Mouse (Mus musculus): ENCODE measurements around the gene Kit. TPM values are rescaled to one million over a fixed set of nuclear protein-coding genes. Genes with fewer than 3 reads are reported as not detected.

Kit gene
- polyA plus RNA-seq, 1 experiment from 2014 or later: 17.1 TPM

DNA sequence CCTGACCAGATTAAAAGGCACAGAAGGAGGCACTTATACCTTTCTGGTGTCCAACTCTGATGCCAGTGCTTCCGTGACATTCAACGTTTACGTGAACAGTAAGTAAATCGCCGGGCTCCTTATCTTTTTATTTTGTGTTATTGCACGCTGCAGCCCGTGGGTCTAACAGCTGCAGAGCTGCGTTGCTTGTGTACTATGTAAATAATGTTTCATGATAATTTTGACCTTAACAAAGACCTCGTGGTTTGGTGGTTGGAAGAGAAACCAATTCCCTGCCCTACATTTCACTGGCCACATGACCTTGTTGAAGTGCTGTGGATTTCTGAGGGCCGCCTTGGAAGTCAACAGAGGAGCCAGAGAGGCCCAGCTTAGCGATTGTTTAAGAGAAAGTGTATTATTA lies 48.3 kb downstream of the Kit start:
- Histone ChIP-seq H3K4me2 (replicated peaks) (no peak overlapping the region), H3K36me3 (no peaks in the 10 kb centered on the region), H3K27me3 (no peaks in the 10 kb centered on the region), H3K4me1 (0 out of 2 replicates have a peak, but pooled peaks cover 4% of the 10 kb centered on the region), H3K27ac (no peak overlapping the region), H3K9me3 (no peaks in the 10 kb centered on the region), H3K9ac (no peak overlapping the region), H3K4me3 (no peak overlapping the region)
- WGBS: 87% methylated on average over 11 of the region's 11 CpGs
- no peak for ATAC-seq (ENCODE audit: insufficient number of reproducible peaks, insufficient read depth, low FRiP score, low TSS enrichment)

GRCm38 (mm10) chr5:75623520-75623919 lies 48.8 kb downstream of the Kit start:
- Histone ChIP-seq H3K4me2 (replicated peaks) (no peak overlapping the region), H3K9ac (no peak overlapping the region), H3K27me3 (no peaks in the 10 kb centered on the region), H3K4me1 (0 out of 2 replicates have a peak, but pooled peaks cover 4% of the 10 kb centered on the region), H3K4me3 (no peak overlapping the region), H3K36me3 (no peaks in the 10 kb centered on the region), H3K9me3 (no peaks in the 10 kb centered on the region), H3K27ac (no peak overlapping the region)
- 71% methylated on average over 1 of the region's 1 CpGs for WGBS
- no peak for ATAC-seq (ENCODE audit: insufficient number of reproducible peaks, insufficient read depth, low FRiP score, low TSS enrichment)

DNA sequence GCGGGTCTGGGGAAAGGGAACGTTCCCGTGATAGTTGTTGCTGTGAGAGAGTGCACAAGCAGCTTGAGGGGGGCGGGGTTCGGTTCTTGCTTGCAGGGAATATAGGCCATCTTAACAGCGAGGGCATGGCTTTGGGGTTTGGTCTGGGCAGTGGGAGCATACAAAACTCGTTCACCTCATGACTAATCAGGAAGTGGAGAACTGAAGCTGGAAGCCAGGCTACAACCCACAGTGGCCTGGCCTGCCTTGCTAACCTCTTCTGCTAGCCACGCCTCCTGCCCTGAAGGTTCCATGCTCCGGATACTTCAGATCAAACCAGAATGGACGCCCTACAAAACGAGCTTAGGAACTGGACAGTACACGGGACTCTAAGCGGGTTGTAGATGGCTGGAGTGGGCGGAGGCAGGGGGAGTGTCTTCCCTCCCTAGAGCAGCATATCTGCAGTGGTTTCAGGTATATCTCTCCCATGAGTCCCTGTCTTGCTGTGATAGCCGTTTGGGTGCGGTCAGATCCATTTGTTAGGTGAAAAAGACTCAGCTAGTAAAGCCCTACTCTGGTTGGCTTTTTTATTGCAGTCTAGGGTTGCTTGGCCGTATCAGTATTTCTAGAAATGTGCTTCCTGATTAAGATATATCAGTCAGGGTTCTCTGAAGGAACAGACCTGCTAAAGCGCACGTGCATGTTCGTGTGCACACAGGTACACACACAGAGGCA lies 49.4 kb downstream of the Kit start:
- no peak for ATAC-seq (ENCODE audit: insufficient number of reproducible peaks, insufficient read depth, low FRiP score, low TSS enrichment)
- 89% methylated on average over 20 of the region's 20 CpGs for WGBS
- no peak overlapping the region for H3K27ac ChIP-seq
- no peaks in the 10 kb centered on the region for H3K27me3 ChIP-seq
- H3K9ac ChIP-seq: no peak overlapping the region
- 0 out of 2 replicates have a peak, but pooled peaks cover 4% of the 10 kb centered on the region for H3K4me1 ChIP-seq
- no peak overlapping the region for H3K4me3 ChIP-seq
- no peaks in the 10 kb centered on the region for H3K9me3 ChIP-seq
- H3K36me3 ChIP-seq: no peaks in the 10 kb centered on the region
- no peak overlapping the region for H3K4me2 ChIP-seq (replicated peaks)

DNA sequence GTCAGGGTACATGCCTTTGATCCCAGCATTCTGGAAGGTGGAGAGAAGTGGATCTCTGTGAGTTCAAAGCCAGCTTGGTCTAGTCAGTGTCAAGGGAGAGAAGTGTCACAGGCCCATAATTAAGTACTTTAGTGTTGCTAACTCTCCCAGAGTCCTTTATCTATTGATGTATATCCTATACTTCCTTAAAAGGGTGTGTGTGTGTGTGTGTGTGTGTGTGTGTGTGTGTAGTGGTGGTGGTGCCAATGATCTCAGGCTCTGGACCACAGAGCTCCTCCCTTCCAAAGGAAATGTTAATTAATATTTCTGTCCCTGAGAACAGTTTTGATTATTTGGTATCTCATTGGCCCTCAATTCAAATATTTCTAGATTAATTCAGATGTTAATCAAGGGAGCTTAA lies 50.3 kb downstream of the Kit start:
- Histone ChIP-seq H3K4me2 (replicated peaks) (no peak overlapping the region), H3K4me3 (no peak overlapping the region), H3K36me3 (no peaks in the 10 kb centered on the region), H3K27ac (no peak overlapping the region), H3K9ac (no peak overlapping the region), H3K27me3 (no peaks in the 10 kb centered on the region), H3K9me3 (no peaks in the 10 kb centered on the region), H3K4me1 (0 out of 2 replicates have a peak, but pooled peaks cover 4% of the 10 kb centered on the region)
- ATAC-seq (ENCODE audit: insufficient number of reproducible peaks, insufficient read depth, low FRiP score, low TSS enrichment): no peak

DNA sequence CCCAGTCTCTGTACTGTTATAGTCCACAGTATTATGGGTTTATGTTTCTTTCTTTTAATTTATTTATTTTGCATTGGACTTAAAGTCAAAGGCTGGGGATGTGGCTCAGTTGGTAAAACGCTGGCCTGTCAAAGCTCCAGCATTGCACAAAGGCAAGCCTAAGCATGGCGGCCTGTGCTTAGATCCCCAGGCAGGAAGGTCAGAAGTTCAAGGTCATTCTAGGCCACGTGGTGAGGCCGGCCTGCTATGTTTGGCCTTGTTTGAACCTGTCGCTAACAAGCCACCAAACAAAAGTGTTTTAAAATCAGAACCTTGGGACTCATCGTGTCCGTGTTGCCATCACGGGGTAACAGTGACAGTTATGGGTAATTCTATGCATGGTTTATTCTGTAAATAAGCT lies 51.6 kb downstream of the Kit start:
- Histone ChIP-seq H3K27ac (no peak overlapping the region), H3K4me2 (replicated peaks) (no peak overlapping the region), H3K4me3 (no peak overlapping the region), H3K36me3 (no peaks in the 10 kb centered on the region), H3K27me3 (no peaks in the 10 kb centered on the region), H3K4me1 (0 out of 2 replicates have a peak, but pooled peaks cover 4% of the 10 kb centered on the region), H3K9ac (no peak overlapping the region), H3K9me3 (no peaks in the 10 kb centered on the region)
- WGBS: 56% methylated on average over 8 of the region's 8 CpGs
- ATAC-seq (ENCODE audit: insufficient number of reproducible peaks, insufficient read depth, low FRiP score, low TSS enrichment): no peak

GRCm38 (mm10) chr5:75626703-75627102 lies 52.0 kb downstream of the Kit start:
- H3K4me2 ChIP-seq (replicated peaks): no peak overlapping the region
- H3K9me3 ChIP-seq: no peaks in the 10 kb centered on the region
- no peaks in the 10 kb centered on the region for H3K36me3 ChIP-seq
- H3K4me1 ChIP-seq: 0 out of 2 replicates have a peak, but pooled peaks cover 4% of the 10 kb centered on the region
- ATAC-seq (ENCODE audit: insufficient number of reproducible peaks, insufficient read depth, low FRiP score, low TSS enrichment): no peak
- no peak overlapping the region for H3K9ac ChIP-seq
- no peaks in the 10 kb centered on the region for H3K27me3 ChIP-seq
- 73% methylated on average over 6 of the region's 6 CpGs for WGBS
- no peak overlapping the region for H3K4me3 ChIP-seq
- H3K27ac ChIP-seq: no peak overlapping the region

DNA sequence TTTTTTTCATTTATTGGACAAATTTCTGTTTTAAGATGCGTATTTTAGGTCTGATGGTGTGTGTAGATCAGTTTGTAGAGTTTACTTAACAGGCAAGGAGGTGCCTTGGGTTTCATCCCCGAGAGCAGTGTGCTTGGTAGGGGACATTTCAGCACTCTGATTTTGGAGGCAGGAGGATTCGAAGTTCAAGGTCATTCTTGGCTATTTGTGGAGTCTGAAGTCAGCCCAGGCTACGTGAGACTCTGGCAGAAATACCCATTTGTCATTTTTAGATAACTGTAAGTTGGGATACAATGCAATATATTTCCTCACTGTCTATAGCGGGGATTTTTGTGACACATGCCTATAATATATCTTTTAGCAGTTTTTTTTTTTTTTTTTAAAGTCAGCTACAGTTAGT lies 57.5 kb downstream of the Kit start:
- no peak overlapping the region for H3K27ac ChIP-seq
- no peak overlapping the region for H3K4me2 ChIP-seq (replicated peaks)
- WGBS: 92% methylated on average over 5 of the region's 5 CpGs
- no peak overlapping the region for H3K9ac ChIP-seq
- no peaks in the 10 kb centered on the region for H3K27me3 ChIP-seq
- no peaks in the 10 kb centered on the region for H3K9me3 ChIP-seq
- no peak overlapping the region for H3K4me3 ChIP-seq
- H3K36me3 ChIP-seq: no peaks in the 10 kb centered on the region
- H3K4me1 ChIP-seq: no peaks in the 10 kb centered on the region
- ATAC-seq (ENCODE audit: insufficient number of reproducible peaks, insufficient read depth, low FRiP score, low TSS enrichment): no peak

- 87% methylated on average over 18 of the region's 18 CpGs for WGBS
These were observed 58.3 kb downstream of the Kit start for GRCm38 (mm10) chr5:75632846-75633640.

DNA sequence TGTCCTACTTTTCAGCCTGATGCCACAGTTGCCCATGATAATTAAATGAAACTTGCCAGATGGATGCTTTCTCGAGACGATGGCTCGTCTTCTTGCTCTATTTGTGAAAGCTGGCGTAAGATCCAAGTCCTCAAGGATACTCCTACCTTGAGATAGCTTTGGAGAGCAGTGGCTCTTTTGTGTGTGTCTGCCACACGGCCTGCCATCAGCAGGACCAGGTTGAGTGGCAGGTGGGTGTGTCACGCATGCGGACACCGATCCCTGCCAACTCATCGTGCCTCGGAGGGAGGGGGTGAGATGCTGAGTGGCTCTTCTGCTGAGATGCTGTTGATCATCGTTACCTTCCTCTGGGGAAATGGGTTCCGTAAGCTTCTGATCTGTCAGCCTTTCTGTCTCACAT lies 60.7 kb downstream of the Kit start:
- Histone ChIP-seq H3K9me3 (no peaks in the 10 kb centered on the region), H3K27ac (no peak overlapping the region), H3K4me2 (replicated peaks) (no peak overlapping the region), H3K27me3 (no peaks in the 10 kb centered on the region), H3K4me1 (no peaks in the 10 kb centered on the region), H3K9ac (no peak overlapping the region), H3K4me3 (no peak overlapping the region), H3K36me3 (no peaks in the 10 kb centered on the region)
- no peak for ATAC-seq (ENCODE audit: insufficient number of reproducible peaks, insufficient read depth, low FRiP score, low TSS enrichment)
- 88% methylated on average over 12 of the region's 12 CpGs for WGBS

More at GRCm38 (mm10) chr5:75632846-75633640, 58.3 kb downstream of the Kit start:
- no peak overlapping the region for H3K4me2 ChIP-seq (replicated peaks)
- no peak overlapping the region for H3K9ac ChIP-seq
- no peaks in the 10 kb centered on the region for H3K36me3 ChIP-seq
- H3K4me3 ChIP-seq: no peak overlapping the region
- ATAC-seq (ENCODE audit: insufficient number of reproducible peaks, insufficient read depth, low FRiP score, low TSS enrichment): no peak
- H3K4me1 ChIP-seq: no peaks in the 10 kb centered on the region
- no peaks in the 10 kb centered on the region for H3K27me3 ChIP-seq
- no peaks in the 10 kb centered on the region for H3K9me3 ChIP-seq
- no peak overlapping the region for H3K27ac ChIP-seq

DNA sequence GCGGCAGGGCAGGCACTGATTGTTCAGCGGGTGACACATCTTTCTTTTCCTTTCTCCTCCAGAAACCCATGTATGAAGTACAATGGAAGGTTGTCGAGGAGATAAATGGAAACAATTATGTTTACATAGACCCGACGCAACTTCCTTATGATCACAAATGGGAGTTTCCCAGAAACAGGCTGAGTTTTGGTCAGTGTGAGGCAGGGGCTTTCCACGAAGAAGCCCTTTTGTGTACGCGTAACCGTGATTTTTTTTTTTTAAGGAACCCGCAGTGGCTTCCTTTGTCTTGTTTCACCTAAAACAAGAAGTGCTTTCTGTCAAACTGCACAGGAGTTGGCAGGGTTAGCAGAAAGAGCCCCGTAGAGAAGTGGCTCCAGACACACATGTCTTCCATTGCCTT lies 65.9 kb downstream of the Kit start:
- ATAC-seq (ENCODE audit: insufficient number of reproducible peaks, insufficient read depth, low FRiP score, low TSS enrichment): no peak
- H3K27ac ChIP-seq: no peak overlapping the region
- no peaks in the 10 kb centered on the region for H3K9me3 ChIP-seq
- H3K4me1 ChIP-seq: no peaks in the 10 kb centered on the region
- H3K4me3 ChIP-seq: no peak overlapping the region
- WGBS: 83% methylated on average over 11 of the region's 11 CpGs
- no peaks in the 10 kb centered on the region for H3K27me3 ChIP-seq
- H3K36me3 ChIP-seq: no peaks in the 10 kb centered on the region
- H3K4me2 ChIP-seq (replicated peaks): no peak overlapping the region
- no peak overlapping the region for H3K9ac ChIP-seq

DNA sequence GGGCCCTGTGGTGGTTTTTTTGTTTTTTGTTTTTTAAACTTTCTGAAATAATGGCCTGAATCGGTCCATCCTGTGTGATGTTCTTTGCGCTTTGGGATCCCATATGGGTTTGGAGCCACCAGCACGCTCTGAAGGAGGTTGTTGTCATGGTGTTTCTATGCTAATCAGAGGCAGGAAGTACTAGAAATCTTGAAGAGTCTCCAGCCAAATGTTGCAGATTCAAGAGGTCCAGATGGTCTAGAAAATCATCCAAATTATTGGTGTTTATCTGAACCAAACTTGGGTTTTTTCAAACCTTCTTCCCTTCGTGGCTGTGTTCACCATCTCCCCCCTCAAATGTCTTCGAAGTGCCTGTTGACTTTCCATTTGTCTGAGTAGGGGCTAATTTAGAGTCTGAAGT lies 72.3 kb downstream of the Kit start:
- no peak overlapping the region for H3K4me2 ChIP-seq (replicated peaks)
- 96% methylated on average over 5 of the region's 5 CpGs for WGBS
- no peak for ATAC-seq (ENCODE audit: insufficient number of reproducible peaks, insufficient read depth, low FRiP score, low TSS enrichment)
- no peak overlapping the region for H3K4me3 ChIP-seq
- no peak overlapping the region for H3K9ac ChIP-seq
- H3K27ac ChIP-seq: no peak overlapping the region
- H3K9me3 ChIP-seq: no peaks in the 10 kb centered on the region
- no peaks in the 10 kb centered on the region for H3K27me3 ChIP-seq
- no peaks in the 10 kb centered on the region for H3K4me1 ChIP-seq
- no peaks in the 10 kb centered on the region for H3K36me3 ChIP-seq

DNA sequence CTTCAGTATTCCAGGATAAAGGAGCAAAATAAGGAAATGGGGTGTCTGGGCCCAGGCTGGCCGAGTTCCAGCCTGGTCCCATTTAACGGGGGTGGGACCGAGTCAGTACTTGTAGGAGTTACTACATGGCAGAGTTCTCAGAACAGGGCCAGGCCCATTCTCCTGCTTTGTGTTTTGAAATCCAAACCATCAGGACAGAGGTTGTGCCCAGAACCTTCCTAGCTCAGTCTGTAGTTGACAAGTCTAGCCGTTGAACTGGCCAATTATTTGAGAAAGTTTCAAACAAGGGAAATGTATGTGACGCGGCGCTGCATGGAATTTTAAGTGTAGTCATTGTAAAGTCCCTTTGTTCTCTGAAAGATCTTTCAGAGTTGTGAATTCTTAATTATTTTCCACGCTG lies 75.8 kb downstream of the Kit start:
- no peaks in the 10 kb centered on the region for H3K27me3 ChIP-seq
- H3K4me3 ChIP-seq: no peak overlapping the region
- WGBS: 82% methylated on average over 8 of the region's 8 CpGs
- no peaks in the 10 kb centered on the region for H3K36me3 ChIP-seq
- no peak overlapping the region for H3K9ac ChIP-seq
- no peak overlapping the region for H3K4me2 ChIP-seq (replicated peaks)
- H3K27ac ChIP-seq: no peak overlapping the region
- H3K4me1 ChIP-seq: no peaks in the 10 kb centered on the region
- no peak for ATAC-seq (ENCODE audit: insufficient number of reproducible peaks, insufficient read depth, low FRiP score, low TSS enrichment)
- H3K9me3 ChIP-seq: no peaks in the 10 kb centered on the region
